Mouse (Mus musculus) heart, embryonic 11.5 days (tissue): ENCODE measurements around the gene Rnaseh2c. TPM values are rescaled to one million over a fixed set of nuclear protein-coding genes. Genes with fewer than 3 reads are reported as not detected.

Experiments
- ATAC-seq: fragments of 200-750 bp; cut with Nextera tagmentation; replicated peaks from 2 replicates; pipeline ENCODE4 v1.8.0; 2017; ENCODE audit warnings: moderate library complexity; ENCODE audit not compliant: insufficient number of reproducible peaks, low FRiP score, low TSS enrichment
- H3K27ac ChIP-seq: fragments of 300-500 bp; sonication (generic); 2 replicates; pipeline ENCODE4 v1.5.1; 2014; ENCODE audit warnings: mild to moderate bottlenecking, low read depth, low read length
- H3K27me3 ChIP-seq: fragments of 300-500 bp; sonication (generic); 2 replicates; pipeline ENCODE4 v1.6.1; 2014; ENCODE audit warnings: mild to moderate bottlenecking, low read length, mixed read lengths; ENCODE audit not compliant: control insufficient read depth, insufficient read depth
- H3K36me3 ChIP-seq: fragments of 300-500 bp; sonication (generic); 2 replicates; pipeline ENCODE4 v1.6.1; 2014; ENCODE audit warnings: mild to moderate bottlenecking, low read length, moderate library complexity, mixed read lengths; ENCODE audit not compliant: control insufficient read depth, insufficient read depth
- H3K4me1 ChIP-seq: fragments of 300-500 bp; sonication (generic); 2 replicates; pipeline ENCODE4 v1.6.1; 2014; ENCODE audit warnings: low read length; ENCODE audit not compliant: control insufficient read depth, insufficient read depth
- H3K4me2 ChIP-seq: fragments of 300-500 bp; sonication (generic); 2 replicates; pipeline ENCODE4 v1.6.1; 2014; ENCODE audit warnings: mild to moderate bottlenecking, moderate library complexity
- H3K4me3 ChIP-seq: fragments of 300-500 bp; sonication (generic); 2 replicates; pipeline ENCODE4 v1.5.1; 2014; ENCODE audit warnings: low read depth, low read length
- H3K9ac ChIP-seq: fragments of 300-500 bp; sonication (generic); 2 replicates; pipeline ENCODE4 v1.6.1; 2014; ENCODE audit warnings: mild to moderate bottlenecking, low read depth, low read length, moderate library complexity
- H3K9me3 ChIP-seq: fragments of 300-500 bp; sonication (generic); replicated peaks from 2 replicates; pipeline ENCODE4 v1.6.1; 2016; ENCODE audit warnings: low read length; ENCODE audit not compliant: control insufficient read depth
- WGBS: fragments of 180-500 bp; shearing (Covaris S2); extraction: QIAGEN DNeasy Blood & Tissue Kit; methylation state at CpG from one replicate; pipeline ENCODE4 v1.1.7; 2014; ENCODE audit not compliant: insufficient replicate concordance; 5-methylcytosine and 5-hydroxymethylcytosine counted together
- polyA plus RNA-seq: library from polyadenylated mRNA; unstranded; fragments of >200 nt; fragmentation: Nextera tagmentation; extraction: Ambion mirVana; gene quantifications from 2 replicates; pipeline ENCODE4 v1.2.1, GENCODE M21; 2014

Rnaseh2c gene
- polyA plus RNA-seq, 1 experiment from 2014 or later = 106 TPM

- peaks cover 40% of the 10 kb centered on the region for H3K36me3 ChIP-seq
- no peak for ATAC-seq
- 97% methylated on average over 9 of the region's 9 CpGs for WGBS
These were observed 43.6 kb downstream of the Rnaseh2c start for GRCm38 (mm10) chr19:5645280-5645679.

GRCm38 (mm10) chr19:5646731-5647330 lies 45.2 kb downstream of the Rnaseh2c start:
- 88% methylated on average over 8 of the region's 8 CpGs for WGBS
- Histone ChIP-seq H3K4me1 (peaks cover 15% of the 10 kb centered on the region), H3K9ac (no peak overlapping the region), H3K4me2 (no peak overlapping the region), H3K36me3 (peaks cover 35% of the 10 kb centered on the region), H3K4me3 (no peak overlapping the region), H3K27me3 (no peaks in the 10 kb centered on the region), H3K27ac (no peak overlapping the region), H3K9me3 (no peaks in the 10 kb centered on the region)
- ATAC-seq = no peak

More at GRCm38 (mm10) chr19:5645280-5645679, 43.6 kb downstream of the Rnaseh2c start:
- Histone ChIP-seq H3K9ac (no peak overlapping the region), H3K4me3 (no peak overlapping the region), H3K27me3 (no peaks in the 10 kb centered on the region), H3K9me3 (no peaks in the 10 kb centered on the region), H3K4me1 (peaks cover 23% of the 10 kb centered on the region), H3K4me2 (no peak overlapping the region), H3K27ac (no peak overlapping the region)

GRCm38 (mm10) chr19:5647791-5648190 lies 46.1 kb downstream of the Rnaseh2c start:
- WGBS = 88% methylated on average over 6 of the region's 6 CpGs
- Histone ChIP-seq H3K4me1 (peaks cover 15% of the 10 kb centered on the region), H3K9me3 (no peaks in the 10 kb centered on the region), H3K36me3 (peaks cover 28% of the 10 kb centered on the region), H3K27ac (peak overlapping the region; percentile 88), H3K9ac (no peak overlapping the region), H3K27me3 (no peaks in the 10 kb centered on the region), H3K4me2 (no peak overlapping the region), H3K4me3 (no peak overlapping the region)
- ATAC-seq = no peak

GRCm38 (mm10) chr19:5648401-5649297 lies 47.0 kb downstream of the Rnaseh2c start:
- Histone ChIP-seq H3K4me2 (peak overlapping the region; percentile 78), H3K9ac (peak overlapping the region; percentile 67), H3K27me3 (no peaks in the 10 kb centered on the region), H3K36me3 (peaks cover 24% of the 10 kb centered on the region), H3K4me1 (peaks cover 15% of the 10 kb centered on the region), H3K27ac (peak overlapping the region; percentile 88), H3K4me3 (peak overlapping the region; percentile 27), H3K9me3 (no peaks in the 10 kb centered on the region)
- peak; percentile 74 for ATAC-seq
- WGBS = 10% methylated on average over 26 of the region's 26 CpGs

GRCm38 (mm10) chr19:5649298-5649741 lies 47.6 kb downstream of the Rnaseh2c start:
- H3K27ac ChIP-seq = peak overlapping the region; percentile 88
- peak overlapping the region; percentile 27 for H3K4me3 ChIP-seq
- H3K4me2 ChIP-seq = peak overlapping the region; percentile 78
- WGBS = 61% methylated on average over 6 of the region's 6 CpGs
- no peak for ATAC-seq
- no peaks in the 10 kb centered on the region for H3K9me3 ChIP-seq
- peaks cover 23% of the 10 kb centered on the region for H3K36me3 ChIP-seq
- H3K9ac ChIP-seq = peak overlapping the region; percentile 67
- peaks cover 20% of the 10 kb centered on the region for H3K4me1 ChIP-seq
- peaks cover 1% of the 10 kb centered on the region; the same call in 1 of the 2 replicates for H3K27me3 ChIP-seq

GRCm38 (mm10) chr19:5651502-5652274 lies 50.0 kb downstream of the Rnaseh2c start:
- H3K4me2 ChIP-seq = no peak overlapping the region
- H3K27me3 ChIP-seq = peaks cover 20% of the 10 kb centered on the region
- H3K9me3 ChIP-seq = no peaks in the 10 kb centered on the region
- peaks cover 10% of the 10 kb centered on the region for H3K36me3 ChIP-seq
- no peak overlapping the region for H3K9ac ChIP-seq
- 48% methylated on average over 13 of the region's 13 CpGs for WGBS
- H3K4me1 ChIP-seq = peaks cover 27% of the 10 kb centered on the region
- H3K4me3 ChIP-seq = no peak overlapping the region
- no peak overlapping the region for H3K27ac ChIP-seq
- ATAC-seq = no peak

GRCm38 (mm10) chr19:5652570-5652969 lies 50.9 kb downstream of the Rnaseh2c start:
- WGBS = 76% methylated on average over 6 of the region's 6 CpGs
- Histone ChIP-seq H3K27me3 (peaks cover 22% of the 10 kb centered on the region), H3K4me3 (no peak overlapping the region), H3K9me3 (no peaks in the 10 kb centered on the region), H3K4me2 (no peak overlapping the region), H3K4me1 (peaks cover 27% of the 10 kb centered on the region), H3K9ac (no peak overlapping the region), H3K27ac (no peak overlapping the region), H3K36me3 (peaks cover 5% of the 10 kb centered on the region; the same call in 1 of the 2 replicates)
- ATAC-seq = no peak

GRCm38 (mm10) chr19:5653969-5654719 lies 52.5 kb downstream of the Rnaseh2c start:
- Histone ChIP-seq H3K4me1 (peaks cover 18% of the 10 kb centered on the region), H3K4me3 (peak overlapping the region; percentile 47), H3K36me3 (peaks cover 7% of the 10 kb centered on the region), H3K4me2 (peak overlapping the region; percentile 83), H3K27me3 (peaks cover 22% of the 10 kb centered on the region), H3K9me3 (no peaks in the 10 kb centered on the region), H3K9ac (peak overlapping the region; percentile 50), H3K27ac (no peak overlapping the region)
- ATAC-seq = peak; percentile 75
- 25% methylated on average over 62 of the region's 62 CpGs for WGBS
